Mouse (Mus musculus) small intestine, adult 2 months (tissue): ENCODE data around the gene Dab2ip.

Experiments used
- CTCF ChIP-seq: fragments of 200-500 bp; IDR thresholded peaks from 2 replicates; pipeline ENCODE4 v1.5.1; 2012; ENCODE audit warnings: low read depth, mild to moderate bottlenecking, control low read depth, inconsistent platforms, low read length, moderate library complexity, mixed read lengths; ENCODE audit not compliant: insufficient replicate concordance, insufficient read length; ENCODE audit errors: extremely low read depth
- POLR2A ChIP-seq: fragments of 200-500 bp; IDR thresholded peaks from 2 replicates; pipeline ENCODE4 v1.6.1; 2012; ENCODE audit warnings: low read depth, mild to moderate bottlenecking, control low read depth, inconsistent platforms, low read length, moderate library complexity

DNA sequence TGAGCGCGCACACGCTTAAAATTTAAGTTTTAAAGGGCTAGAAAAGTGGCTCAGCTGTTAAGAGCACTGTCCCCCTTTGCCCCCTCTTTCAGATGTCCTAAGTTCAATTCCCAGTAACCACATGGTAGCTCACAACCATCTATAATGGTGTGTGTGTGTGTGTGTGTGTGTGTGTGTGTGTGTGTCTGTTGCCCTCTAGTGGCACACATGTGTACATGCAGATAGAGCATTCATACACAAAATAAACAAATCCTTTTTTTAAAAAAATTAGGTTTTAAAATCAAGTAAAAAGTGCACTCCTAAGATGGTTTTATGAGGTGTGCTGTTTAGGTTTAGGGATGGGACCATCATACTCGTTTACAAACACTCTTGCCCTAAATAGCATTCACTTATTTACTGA lies 45.8 kb upstream of the Dab2ip start:
- no peak for TF ChIP-seq CTCF
- TF ChIP-seq POLR2A = no peak
